9 mouse cellular contexts compared by ENCODE assay signal in genomic region chr13:54113819-54114550, GRCm38 (mm10). TPM values are rescaled to one million over a fixed set of nuclear protein-coding genes. Genes with fewer than 3 reads are reported as not detected.
A peak's percentile ranks its signal among the peaks of the same experiment; 100 is the strongest.
DNase-seq lines count a peak whose midpoint lies in the region; ATAC-seq and TF ChIP-seq lines count a peak whose summit lies in the region.
"Had no signal": no experiment of that assay in that cellular context is flagged by ENCODE, and none has a peak within 500 bp of the region (broad histone marks: within the 10 kb centered on the region; RNA-seq: fewer than 3 reads in every experiment).

No protein-coding gene starts in this region.

- intact Hi-C loops in left cerebral cortex, adult 2 months (cut with DNase I): loop anchor here (1.0 to 2.0 kb wide), 4 partner anchors 114 to 333 kb away; partner anchors contain the start of gene Cplx2

- TF ChIP-seq POLR2A in spleen, adult 2 months (IDR thresholded peaks at IDR 0.05; ENCODE audit: low read depth, low read length): no peak

- H3K27me3 ChIP-seq in heart, embryonic 11.5 days (ENCODE audit: control insufficient read depth, insufficient read depth, low read length): no peaks in the 10 kb centered on the region
- H3K27me3 ChIP-seq in hindbrain, embryonic 13.5 days: 0 out of 2 replicates have a peak, but pooled peaks cover 3% of the 10 kb centered on the region
- no peaks in the 10 kb centered on the region for H3K27me3 ChIP-seq in midbrain, embryonic 15.5 days (replicated peaks)
- H3K27me3 ChIP-seq in spleen, adult 2 months (ENCODE audit: control insufficient read depth, insufficient read depth, low read length): no peaks in the 10 kb centered on the region
- H3K27me3 ChIP-seq: neural tube, embryonic 12.5 days had no signal

- peak; percentile 97 for TF ChIP-seq CTCF in left cerebral cortex, adult 2 months (IDR thresholded peaks at IDR 0.05)
- TF ChIP-seq CTCF in spleen, adult 2 months (IDR thresholded peaks at IDR 0.05; ENCODE audit: extremely low read depth, insufficient read depth, insufficient read length, insufficient replicate concordance): peak; percentile 87; the same call in 1 of the 2 replicates

- H3K4me2 ChIP-seq in heart, embryonic 11.5 days: no peak overlapping the region
- H3K4me2 ChIP-seq in hindbrain, embryonic 13.5 days: no peak overlapping the region
- H3K4me2 ChIP-seq in midbrain, embryonic 15.5 days: no peak overlapping the region
- H3K4me2 ChIP-seq: neural tube, embryonic 12.5 days had no signal

- no peaks in the 10 kb centered on the region for H3K36me3 ChIP-seq in heart, embryonic 11.5 days (ENCODE audit: control insufficient read depth, insufficient read depth, low read length)
- H3K36me3 ChIP-seq in hindbrain, embryonic 13.5 days: peaks cover 3% of the 10 kb centered on the region; the same call in 1 of the 2 replicates
- H3K36me3 ChIP-seq in midbrain, embryonic 15.5 days (replicated peaks): no peaks in the 10 kb centered on the region
- H3K36me3 ChIP-seq in spleen, adult 2 months (ENCODE audit: control insufficient read depth, insufficient read depth, low read length): no peaks in the 10 kb centered on the region
- H3K36me3 ChIP-seq: neural tube, embryonic 12.5 days had no signal

- DNase-seq in heart, adult 18-20 months: peak; percentile 72 to 88
- peak; percentile 60 for DNase-seq in cerebellum, adult 11-12 months
- DNase-seq in forelimb bud, embryonic 11.5 days (ENCODE audit: low read depth, low spot score): peak; percentile 71
- DNase-seq in left cerebral cortex, adult 2 months (ENCODE audit: extremely low spot score in 1 of 2, low spot score in 2 of 2): peak; percentile 85 to 89
- DNase-seq in spleen, adult 2 months (ENCODE audit: low read depth in 1 of 2, low spot score in 2 of 2): peak; percentile 11 to 56

- no peaks in the 10 kb centered on the region for H3K4me1 ChIP-seq in heart, embryonic 11.5 days (ENCODE audit: control insufficient read depth, insufficient read depth, low read length)
- H3K4me1 ChIP-seq in hindbrain, embryonic 13.5 days (replicated peaks): peaks cover 4% of the 10 kb centered on the region; the same call in 1 of the 2 replicates
- H3K4me1 ChIP-seq in midbrain, embryonic 15.5 days: 0 out of 2 replicates have a peak, but pooled peaks cover 4% of the 10 kb centered on the region
- H3K4me1 ChIP-seq in spleen, adult 2 months (ENCODE audit: control insufficient read depth, insufficient read depth, insufficient read length): no peaks in the 10 kb centered on the region

- ATAC-seq in heart, embryonic 11.5 days (replicated peaks; ENCODE audit: insufficient number of reproducible peaks, low FRiP score, low TSS enrichment): no peak
- peak; percentile 73 for ATAC-seq in hindbrain, embryonic 13.5 days (ENCODE audit: low FRiP score)
- peak; percentile 87 for ATAC-seq in midbrain, embryonic 15.5 days (replicated peaks)

- WGBS in heart, embryonic 11.5 days (ENCODE audit: insufficient replicate concordance): 51% methylated on average over 11 of the region's 11 CpGs
- WGBS in hindbrain, embryonic 13.5 days: 51% methylated on average over 11 of the region's 11 CpGs
- 55% methylated on average over 11 of the region's 11 CpGs for WGBS in midbrain, embryonic 15.5 days
- WGBS in spleen, adult 2 months: 58% methylated on average over 11 of the region's 11 CpGs

- no peak overlapping the region for H3K4me3 ChIP-seq in heart, embryonic 11.5 days (ENCODE audit: low read depth, low read length)
- no peak overlapping the region for H3K4me3 ChIP-seq in hindbrain, embryonic 13.5 days
- no peak overlapping the region for H3K4me3 ChIP-seq in left cerebral cortex, adult 2 months
- no peak overlapping the region for H3K4me3 ChIP-seq in midbrain, embryonic 15.5 days
- H3K4me3 ChIP-seq in spleen, adult 2 months (ENCODE audit: extremely low read depth, insufficient read depth, insufficient read length): no peak overlapping the region
- H3K4me3 ChIP-seq: neural tube, embryonic 12.5 days had no signal

- H3K9me3 ChIP-seq in heart, embryonic 11.5 days (replicated peaks; ENCODE audit: control insufficient read depth, low read length): no peaks in the 10 kb centered on the region
- H3K9me3 ChIP-seq in hindbrain, embryonic 13.5 days: no peaks in the 10 kb centered on the region
- no peaks in the 10 kb centered on the region for H3K9me3 ChIP-seq in midbrain, embryonic 15.5 days

- no peak overlapping the region for H3K9ac ChIP-seq in heart, embryonic 11.5 days (ENCODE audit: low read depth, low read length)
- H3K9ac ChIP-seq in hindbrain, embryonic 13.5 days: no peak overlapping the region
- H3K9ac ChIP-seq in midbrain, embryonic 15.5 days: no peak overlapping the region
- H3K9ac ChIP-seq: neural tube, embryonic 12.5 days had no signal

- H3K27ac ChIP-seq in heart, embryonic 11.5 days (ENCODE audit: low read depth, low read length): no peak overlapping the region
- no peak overlapping the region for H3K27ac ChIP-seq in hindbrain, embryonic 13.5 days
- peak overlapping the region; percentile 20; the same call in 1 of the 2 replicates for H3K27ac ChIP-seq in left cerebral cortex, adult 2 months
- no peak overlapping the region for H3K27ac ChIP-seq in midbrain, embryonic 15.5 days
- H3K27ac ChIP-seq in spleen, adult 2 months (ENCODE audit: insufficient read depth, low read length): no peak overlapping the region
- H3K27ac ChIP-seq: neural tube, embryonic 12.5 days had no signal

RNA-seq across cellular contexts. Expression of gene Sfxn1, which starts 42.3 kb away (rescaled TPM):
- 10 to 100 TPM in 1 of 2 experiments, 1 to 10 TPM in 1; 6.2 to 10.4 TPM for total RNA-seq in heart, adult 18-20 months (2021)
- polyA plus RNA-seq in heart, embryonic 11.5 days (2014; fragmentation: Nextera tagmentation; extraction: Ambion mirVana): 35.0 and 38.4 TPM in 2 replicates
- 77.3 and 81.4 TPM in 2 replicates for polyA plus RNA-seq in hindbrain, embryonic 13.5 days (2015; fragmentation: Nextera tagmentation; extraction: Ambion mirVana)
- total RNA-seq in left cerebral cortex, adult 2 months (2021): 10 to 100 TPM; 44.6 to 46.4 TPM
- polyA plus RNA-seq in midbrain, embryonic 15.5 days (2015; fragmentation: Nextera tagmentation; extraction: Ambion mirVana): 96.8 and 102 TPM in 2 replicates
- polyA plus RNA-seq in spleen, adult 2 months (2012; rRNA removed): 8.7 and 8.9 TPM in 2 replicates

RNA-seq across cellular contexts. Expression of gene Drd1, which starts 58.5 kb away (rescaled TPM):
- total RNA-seq in heart, adult 18-20 months (2021): under 1 TPM; 0.15 to 0.65 TPM
- polyA plus RNA-seq in heart, embryonic 11.5 days (2014; fragmentation: Nextera tagmentation; extraction: Ambion mirVana): 0.24 TPM in 1 of 2 replicates, not detected in the other
- 1.2 and 1.5 TPM in 2 replicates for polyA plus RNA-seq in hindbrain, embryonic 13.5 days (2015; fragmentation: Nextera tagmentation; extraction: Ambion mirVana)
- 10 to 100 TPM; 30.0 to 34.8 TPM for total RNA-seq in left cerebral cortex, adult 2 months (2021)
- 3.0 and 3.3 TPM in 2 replicates for polyA plus RNA-seq in midbrain, embryonic 15.5 days (2015; fragmentation: Nextera tagmentation; extraction: Ambion mirVana)
- 0.02 TPM in 1 of 2 replicates, not detected in the other for polyA plus RNA-seq in spleen, adult 2 months (2012; rRNA removed)

Comparison
In these comparisons a context has a peak if more than half of its experiments do, and no peak if none do; other contexts are left out.
1. DNase-seq: peak in every context shown above with its lines; median percentile 87 in left cerebral cortex, adult 2 months; 80 in heart, adult 18-20 months; 71 in forelimb bud, embryonic 11.5 days; 60 in cerebellum, adult 11-12 months; 34 in spleen, adult 2 months.